Mouse (Mus musculus): ENCODE results near the gene Neurod2.

Neurod2 gene

DNA sequence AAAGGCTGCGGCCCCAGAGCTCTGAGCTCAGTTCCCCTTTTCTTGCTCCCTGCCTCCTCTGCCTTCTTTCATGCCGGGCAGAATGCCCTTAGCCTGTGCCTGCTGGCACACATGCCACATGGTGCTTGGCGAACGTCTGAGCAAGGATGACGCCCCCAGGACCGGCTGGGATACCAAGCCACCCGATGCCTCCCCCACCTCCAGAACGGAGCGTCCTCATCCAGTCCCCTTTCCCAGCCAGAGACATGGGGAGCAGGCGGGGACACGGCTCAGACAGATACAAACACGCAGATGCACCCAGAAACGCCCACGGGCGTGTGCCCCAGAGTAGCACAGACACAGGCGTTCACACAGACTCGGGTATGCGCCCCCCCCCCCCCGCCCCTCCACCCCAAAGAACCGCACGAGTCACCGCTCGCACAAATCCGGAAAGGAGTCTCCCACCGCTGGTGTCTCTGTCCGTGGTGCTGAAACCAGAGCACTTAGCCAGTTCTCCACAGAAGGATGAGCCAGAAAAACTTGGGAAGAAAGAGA, 15.6 kb downstream of the Neurod2 start:
- DNase-seq = peak; percentile 37

DNA sequence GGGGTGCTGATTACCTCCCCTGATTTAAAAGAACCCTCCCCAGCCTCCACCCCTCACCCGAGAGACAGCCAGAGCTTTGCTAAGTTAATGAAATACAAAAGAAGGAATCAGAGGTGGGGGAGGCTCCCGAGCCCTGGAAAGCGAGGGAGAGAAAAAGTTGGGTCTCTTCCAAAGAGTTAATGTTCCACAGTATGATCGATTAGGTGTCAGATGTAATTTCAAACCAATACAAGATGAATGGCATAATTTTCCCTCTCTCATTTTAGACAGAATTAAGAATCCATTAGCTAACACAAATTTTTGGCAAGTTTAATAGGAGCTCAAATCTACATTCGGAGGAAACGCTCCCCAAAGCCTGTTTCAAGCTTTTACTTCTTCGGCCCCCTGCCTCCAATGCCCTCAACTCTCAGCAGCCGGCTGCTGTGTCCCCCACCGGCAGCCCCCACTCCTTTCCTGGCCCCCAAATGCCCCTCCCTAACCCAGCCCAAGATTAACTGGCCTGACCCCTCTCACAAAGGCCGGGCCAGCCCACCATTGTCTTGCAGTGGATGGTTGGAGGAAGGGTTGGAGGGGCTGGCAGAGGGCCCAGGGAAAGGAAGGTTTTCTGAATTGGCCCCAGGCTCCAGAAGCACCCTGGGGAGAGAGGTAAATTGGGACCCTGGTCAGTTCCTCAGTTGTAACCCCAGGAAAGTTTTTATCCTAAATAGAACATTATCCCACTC, 30.8 kb downstream of the Neurod2 start:
- DNase-seq = no peak

DNA sequence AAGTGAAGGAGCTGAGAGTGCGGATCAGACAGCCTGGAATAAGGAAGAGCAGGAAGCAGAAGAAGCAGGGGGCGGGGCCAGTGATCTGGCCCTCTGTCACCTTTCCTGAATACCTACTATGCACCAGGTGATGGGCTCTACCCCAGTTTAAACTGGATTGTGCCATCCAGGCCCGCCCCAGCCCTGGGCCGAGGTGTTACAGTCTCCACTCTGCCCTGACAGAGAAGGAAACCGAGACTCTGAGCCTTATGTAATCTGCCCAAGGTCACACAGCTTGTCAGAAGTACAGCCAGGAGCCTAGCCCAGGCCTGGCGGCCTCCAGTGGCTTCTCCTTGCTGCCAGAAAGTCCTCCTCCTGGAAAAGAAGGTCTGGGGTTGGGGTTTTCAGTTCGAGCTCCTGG, 31.7 kb downstream of the Neurod2 start:
- no peak for DNase-seq

DNA sequence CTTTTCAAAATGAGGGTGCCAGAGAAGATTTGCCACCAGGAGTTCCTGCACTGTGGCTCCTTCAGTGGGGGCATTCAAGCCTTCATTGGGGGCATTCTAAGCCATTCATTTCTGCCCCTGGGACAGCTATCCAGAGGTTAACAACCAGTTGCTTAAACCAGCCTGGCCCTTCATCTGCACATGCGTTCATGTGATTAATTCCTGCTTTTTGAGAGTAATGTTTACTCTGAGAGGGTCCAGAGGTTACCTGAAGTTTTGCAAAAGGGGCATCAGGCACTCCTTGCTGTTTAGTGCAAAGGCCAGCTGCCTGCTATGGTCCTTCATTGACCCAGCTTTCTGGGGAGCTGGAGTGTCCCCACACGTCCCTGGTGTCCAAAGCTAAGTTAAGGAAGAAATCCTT, 32.5 kb downstream of the Neurod2 start:
- DNase-seq = no peak

DNA sequence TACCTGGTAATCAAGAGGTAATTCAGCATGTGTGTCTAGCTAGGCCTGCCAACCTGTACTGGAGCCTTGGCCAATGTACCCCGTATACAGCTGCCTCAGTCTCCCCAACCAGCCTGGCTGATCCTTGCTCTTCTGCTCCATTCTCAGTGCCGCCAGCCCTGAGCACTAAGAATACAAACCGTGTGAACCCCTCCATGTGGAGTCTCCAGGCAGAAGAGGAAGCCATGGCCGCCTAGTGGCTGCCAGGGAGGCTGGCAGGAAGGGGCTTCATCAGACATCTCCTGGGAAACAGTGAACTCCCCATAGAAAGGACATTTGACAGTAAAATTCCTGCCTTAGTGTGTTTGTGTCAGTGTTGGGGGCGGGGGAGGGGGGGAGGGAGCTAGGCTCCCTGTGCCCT, 33.2 kb downstream of the Neurod2 start:
- peak; percentile 65 for DNase-seq

DNA sequence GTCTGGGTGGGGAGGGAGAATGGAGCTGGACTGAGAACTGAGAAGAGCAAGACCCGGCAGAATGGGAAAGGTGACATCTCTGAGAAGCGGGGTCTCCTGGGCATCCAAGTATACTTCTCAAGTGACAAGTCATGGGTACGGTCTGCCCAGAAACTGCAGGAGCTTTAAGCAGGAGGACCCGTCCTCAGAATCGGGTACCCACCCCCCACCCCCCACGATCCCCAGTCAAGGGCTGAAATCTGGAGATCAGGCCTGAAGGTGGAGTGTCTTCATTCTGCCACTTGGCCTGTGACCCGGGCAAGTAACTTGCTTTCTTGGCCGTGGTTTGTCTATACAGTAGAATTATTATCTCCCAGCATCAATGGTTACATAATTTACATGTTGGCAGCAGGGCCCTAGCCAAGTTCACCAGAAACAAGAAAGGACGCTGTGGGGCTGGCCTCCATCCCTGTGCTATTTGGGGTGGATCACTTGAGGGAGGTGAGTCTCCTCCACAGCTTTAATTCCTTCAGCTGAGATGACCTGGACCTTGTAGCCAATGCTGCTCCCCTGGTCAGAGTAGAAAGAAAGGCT, 34.3 kb downstream of the Neurod2 start:
- no peak for DNase-seq

DNA sequence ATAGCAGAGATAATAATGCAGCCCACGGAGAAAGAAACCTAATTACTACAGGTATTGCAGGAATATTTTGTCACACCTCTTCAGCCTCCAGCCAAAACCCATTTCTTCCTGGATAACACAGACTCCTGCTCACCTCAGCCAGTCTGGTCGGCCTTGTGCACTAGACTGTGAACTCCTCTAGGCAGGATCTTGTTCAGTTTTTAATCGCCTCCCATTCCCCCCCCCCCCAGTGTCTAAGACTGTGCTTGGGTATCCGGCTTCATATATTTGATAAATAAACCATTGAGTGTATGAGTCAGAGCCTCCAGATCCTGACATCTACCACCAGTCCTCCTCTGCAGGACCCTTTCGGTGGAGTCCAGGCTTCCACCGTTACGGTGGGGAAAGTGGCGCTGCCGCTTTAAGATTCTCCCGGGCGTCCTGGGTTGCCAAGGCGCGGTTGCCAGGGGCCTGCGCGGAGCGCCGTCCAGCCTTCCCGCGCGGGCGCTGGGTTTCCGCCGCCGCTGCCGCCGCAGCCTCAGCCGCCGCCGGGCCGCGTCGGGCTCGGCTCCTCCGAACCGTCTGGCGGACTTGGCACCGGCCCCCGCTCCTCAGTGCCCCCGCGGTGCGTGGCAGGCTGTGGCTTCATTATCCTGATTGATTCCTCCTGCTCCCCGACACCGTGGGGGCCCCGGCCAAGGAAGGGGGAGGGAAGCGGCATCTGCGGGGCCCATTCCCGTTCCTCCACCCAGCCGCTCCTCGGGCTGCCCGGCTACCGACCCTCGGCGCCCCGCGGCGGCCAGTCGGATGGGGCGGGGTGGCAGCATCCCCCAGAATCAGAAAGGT, 35.0 kb downstream of the Neurod2 start:
- DNase-seq = peak; percentile 78

DNA sequence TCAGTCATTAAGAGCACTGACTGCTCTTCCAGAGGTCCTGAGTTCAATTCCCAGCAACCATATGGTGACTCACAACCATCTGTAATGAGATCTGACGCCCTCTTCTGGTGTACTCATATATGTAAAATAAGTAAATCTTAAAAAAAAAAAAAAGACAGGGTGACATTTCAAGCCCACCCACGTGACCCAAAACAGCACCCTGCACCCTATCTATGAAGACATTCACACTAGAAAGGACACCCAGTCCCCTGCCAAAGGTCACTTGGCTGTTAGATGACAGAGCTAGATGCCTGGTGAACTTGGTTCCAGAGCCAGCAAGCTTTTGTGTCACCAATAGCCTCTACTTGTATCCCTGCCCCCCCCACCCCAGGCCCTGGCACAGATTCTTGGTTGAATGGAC, 36.4 kb downstream of the Neurod2 start:
- DNase-seq = no peak

DNA sequence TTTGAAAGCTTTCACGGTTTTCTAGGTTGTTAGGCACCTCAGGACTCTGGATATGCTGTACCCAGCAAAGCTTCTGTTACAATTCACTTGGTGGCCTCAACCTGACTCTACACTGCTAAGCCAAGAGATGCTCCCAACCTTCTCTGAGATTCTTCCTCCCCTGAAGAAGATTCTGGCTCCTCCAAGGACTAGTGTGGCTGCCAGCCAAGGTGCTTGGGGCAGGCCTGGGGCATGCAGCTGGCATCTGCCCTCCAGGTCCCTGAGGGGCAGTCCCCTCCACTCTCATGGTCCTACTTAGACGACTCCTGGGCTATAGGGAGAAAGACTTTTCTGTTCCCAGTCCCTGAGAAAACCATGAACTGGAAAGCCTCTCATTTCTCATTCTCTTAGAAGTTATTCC, 38.5 kb downstream of the Neurod2 start:
- DNase-seq = no peak

DNA sequence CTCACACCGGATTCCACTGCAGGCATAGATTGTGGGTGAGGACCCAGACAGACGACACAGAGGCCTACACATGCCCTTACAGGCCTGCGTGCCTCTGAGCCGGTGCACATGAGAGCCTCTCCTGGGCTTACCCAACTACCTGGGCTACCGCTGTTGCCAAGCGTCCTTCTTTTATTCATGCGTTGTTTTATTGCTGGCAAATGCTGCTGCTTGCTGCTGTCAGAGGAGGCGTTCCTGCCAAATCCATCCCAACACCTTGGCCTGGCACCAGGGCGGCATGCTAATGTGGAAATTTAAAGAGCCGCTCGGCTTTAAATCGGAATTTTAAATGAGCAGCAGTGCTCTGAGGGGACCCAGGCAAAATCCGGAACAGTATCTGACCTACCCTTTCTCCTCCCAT, 39.6 kb downstream of the Neurod2 start:
- peak; percentile 49 for DNase-seq

DNA sequence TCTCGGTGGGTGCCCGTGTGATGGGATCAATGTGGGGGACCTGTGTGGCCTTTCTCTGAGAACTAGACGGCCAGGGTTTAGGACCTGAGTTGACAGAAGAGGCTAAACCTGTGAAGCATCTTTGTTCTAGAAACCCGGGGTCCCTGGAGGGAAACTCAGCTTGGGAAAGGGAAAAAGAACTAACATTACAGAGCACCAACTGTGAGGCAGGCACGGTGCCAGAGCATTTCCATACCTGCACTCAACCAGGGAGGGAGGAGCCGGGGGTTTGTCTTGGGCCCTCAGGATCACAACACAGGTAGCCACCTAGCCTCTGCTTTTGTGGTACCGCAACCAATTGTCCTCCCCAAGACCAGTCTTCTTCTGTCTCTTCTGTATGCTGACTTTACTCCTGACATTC, 41.5 kb downstream of the Neurod2 start:
- DNase-seq = peak; percentile 65

DNA sequence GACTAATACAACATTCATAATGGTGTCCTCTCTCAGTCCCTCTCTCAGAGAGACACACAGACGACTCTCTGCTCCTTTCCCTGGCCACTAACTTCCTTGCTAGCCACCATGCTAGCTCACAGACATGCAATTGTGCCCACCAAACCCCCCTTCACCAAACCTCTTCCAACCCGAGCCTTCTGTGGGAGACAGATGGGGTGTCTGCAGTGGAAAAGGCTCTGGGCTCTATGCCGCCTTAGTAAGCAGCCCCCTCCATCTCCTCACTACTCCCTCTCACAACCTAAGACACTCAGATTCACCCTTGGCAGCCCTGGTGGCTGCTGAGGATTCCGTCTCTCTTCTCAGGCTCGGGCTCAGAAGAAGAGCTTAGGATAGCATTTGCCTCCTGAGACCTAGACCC, 41.9 kb downstream of the Neurod2 start:
- peak; percentile 38 for DNase-seq

DNA sequence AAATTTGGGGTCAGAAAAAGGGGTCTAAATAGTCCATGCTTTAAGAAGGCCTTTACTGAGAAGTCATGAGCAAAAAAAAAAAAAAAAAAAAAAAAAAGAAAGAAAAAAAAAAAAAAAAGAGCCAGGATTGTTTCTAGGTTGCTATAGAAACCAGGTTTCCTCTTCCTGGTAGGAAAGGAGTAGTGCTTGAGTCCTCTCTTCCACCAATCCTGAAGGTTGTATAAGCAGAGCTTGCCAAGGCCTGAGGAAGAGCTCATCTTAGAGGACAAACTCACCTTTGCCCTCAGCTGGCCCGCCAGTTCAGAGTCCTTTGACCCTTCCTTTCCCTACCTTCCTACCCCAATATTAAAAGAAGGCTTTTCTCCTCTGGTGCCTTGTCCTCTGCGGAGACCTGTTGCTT, 44.1 kb downstream of the Neurod2 start:
- DNase-seq = no peak

DNA sequence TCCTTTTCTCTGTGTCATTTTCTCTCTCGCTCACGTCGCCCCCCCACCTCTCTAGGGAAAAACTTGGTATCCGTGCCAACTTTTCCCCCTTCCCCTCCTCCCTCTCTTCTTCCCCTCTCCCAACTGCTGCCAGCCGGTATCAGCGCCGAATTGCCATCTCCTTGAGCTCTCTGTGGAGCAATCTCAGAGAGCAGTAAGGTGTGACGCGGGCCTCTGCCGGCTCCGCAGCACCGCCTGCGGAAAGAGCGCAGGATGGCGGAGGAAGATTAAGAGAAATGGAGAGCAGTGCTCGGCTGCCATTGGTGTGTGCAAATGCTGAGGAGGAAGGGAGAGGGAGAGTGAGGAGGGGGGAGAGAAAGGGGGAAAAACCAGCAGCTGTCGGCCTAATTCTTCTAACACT, 45.2 kb downstream of the Neurod2 start:
- peak; percentile 64 for DNase-seq

DNA sequence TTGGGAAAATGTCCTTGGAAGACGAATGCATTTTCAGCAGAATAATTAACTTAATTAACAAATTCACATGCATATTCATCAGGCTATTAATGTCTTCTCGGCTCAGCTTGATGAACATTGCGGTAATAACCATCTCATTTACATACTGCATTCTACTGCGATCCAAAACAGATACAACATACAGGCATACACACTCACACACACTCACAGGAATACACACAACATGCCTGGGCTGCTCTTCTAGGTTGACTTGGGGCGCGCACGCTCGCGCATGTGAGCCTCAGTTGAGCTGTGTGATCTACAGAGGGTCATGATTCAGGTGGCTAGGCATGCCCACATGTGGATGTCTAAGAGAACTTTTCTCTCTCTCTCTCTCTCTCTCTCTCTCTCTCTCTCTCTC, 45.7 kb downstream of the Neurod2 start:
- DNase-seq = no peak

Data from right cerebral cortex, postnatal 4 days (tissue).